Mouse (Mus musculus): Measurements from ENCODE around the gene Ppp1r26. TPM values are rescaled to one million over a fixed set of nuclear protein-coding genes. Genes with fewer than 3 reads are reported as not detected.

The Ppp1r26 gene
- total and polyA plus RNA-seq, 3 experiments: not detected

DNA sequence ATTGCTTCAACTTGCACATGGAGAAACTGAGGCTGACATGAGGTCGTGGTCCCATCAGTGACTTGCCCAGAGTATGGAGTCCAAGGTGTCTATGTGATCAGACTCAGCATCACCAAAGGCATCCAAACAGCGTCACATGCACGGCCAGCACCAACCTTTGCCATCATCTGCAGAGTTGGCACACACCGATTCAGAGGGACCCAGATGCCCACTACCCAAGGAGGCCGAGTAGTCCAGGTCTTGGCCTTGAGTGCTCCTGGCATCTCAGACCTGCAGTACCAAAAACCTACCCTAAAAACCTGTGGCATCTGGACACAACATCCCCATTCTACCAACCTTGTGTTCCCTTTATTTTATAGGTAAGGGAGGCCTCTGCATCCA, 31.9 kb upstream of the Ppp1r26 start:
- DNase-seq (ENCODE audit: low read depth, low spot score): no peak
- Histone ChIP-seq H3K4me1 (ENCODE audit: control insufficient read depth in 1 of 2, insufficient read depth in 2 of 2, low read length in 2 of 2) (no peaks in the 10 kb centered on the region), H3K36me3 (ENCODE audit: control insufficient read depth in 1 of 2, insufficient read depth in 2 of 2, low read length in 2 of 2) (no peaks in the 10 kb centered on the region), H3K79me2 (ENCODE audit: control insufficient read depth, insufficient read depth, low read length, poor library complexity) (no peaks in the 10 kb centered on the region), H3K4me3 (ENCODE audit: control insufficient read depth in 1 of 2, insufficient read depth in 1 of 2, low read depth in 2 of 2, low read length in 2 of 2) (no peak overlapping the region), H3K9me3 (replicated peaks; ENCODE audit: insufficient read depth, low read length) (no peaks in the 10 kb centered on the region), H3K27me3 (ENCODE audit: control insufficient read depth in 1 of 2, insufficient read depth in 2 of 2, low read length in 2 of 2) (no peaks in the 10 kb centered on the region), H3K27ac (ENCODE audit: control insufficient read depth, low read depth, low read length) (no peak overlapping the region), H3K9ac (ENCODE audit: control insufficient read depth, low read depth, low read length, poor library complexity, severe bottlenecking) (no peak overlapping the region)
- TF ChIP-seq POLR2AphosphoS2 (IDR thresholded peaks at IDR 0.05; ENCODE audit: low read length) (no peak), TCF12 (IDR thresholded peaks at IDR 0.05; ENCODE audit: low read depth, low read length) (no peak), EP300 (IDR thresholded peaks at IDR 0.05; ENCODE audit: low read depth in 1 of 2, low read length in 2 of 2) (no peak), CHD2 (IDR thresholded peaks at IDR 0.05; ENCODE audit: low read length) (no peak), MYC (IDR thresholded peaks at IDR 0.05; ENCODE audit: low read depth, low read length) (no peak), ZMIZ1 (IDR thresholded peaks at IDR 0.05; ENCODE audit: low read depth, low read length) (no peak), MAZ (IDR thresholded peaks at IDR 0.05; ENCODE audit: low read depth, low read length) (no peak), MYB (IDR thresholded peaks at IDR 0.05; ENCODE audit: low read depth, low read length) (no peak), JUND (IDR thresholded peaks at IDR 0.05; ENCODE audit: low read depth, low read length) (no peak), BHLHE40 (IDR thresholded peaks at IDR 0.05; ENCODE audit: borderline replicate concordance, low read depth, low read length) (no peak), TBP (IDR thresholded peaks at IDR 0.05; ENCODE audit: low read depth, low read length) (no peak), SIN3A (IDR thresholded peaks at IDR 0.05; ENCODE audit: low read length) (no peak)

DNA sequence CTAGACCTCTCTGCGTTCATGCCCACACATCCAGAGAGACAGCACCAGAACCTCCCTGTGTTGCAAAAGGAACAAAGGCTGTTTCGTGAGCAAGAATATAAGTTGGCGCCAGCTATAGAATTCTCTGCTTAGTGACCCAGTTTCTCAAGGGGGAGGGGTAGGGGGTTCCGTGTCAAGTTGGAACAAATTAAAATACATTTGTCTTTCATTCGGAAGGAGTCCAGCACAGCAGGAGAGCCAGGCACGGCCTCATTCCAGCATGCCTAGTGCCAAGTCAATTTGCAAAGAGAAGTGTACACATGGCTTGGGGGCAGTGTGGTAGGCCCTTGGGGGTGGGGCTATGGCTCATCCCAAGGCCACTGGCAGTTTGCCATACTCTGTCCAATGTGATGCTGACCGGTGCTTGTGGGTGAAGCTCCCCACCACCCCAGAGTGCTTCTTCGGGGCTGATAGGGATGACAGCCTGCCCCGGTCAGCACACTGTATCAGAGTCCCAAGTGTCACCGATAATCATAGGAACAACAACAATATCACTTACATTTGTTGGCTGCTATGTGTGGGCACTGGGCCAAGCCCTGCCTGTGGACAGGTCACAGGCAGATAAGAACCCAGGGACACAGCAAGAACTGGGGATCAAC, 31.1 kb upstream of the Ppp1r26 start:
- TF ChIP-seq GATA1 (IDR thresholded peaks at IDR 0.05; ENCODE audit: low read depth, low read length): 0 out of 2 replicates have a peak, but pooled peaks have one; percentile 17
- TF ChIP-seq NRF1 (IDR thresholded peaks at IDR 0.05; ENCODE audit: insufficient read depth, low read depth, low read length, poor library complexity, severe bottlenecking): no peak
- H3K9me3 ChIP-seq (replicated peaks; ENCODE audit: insufficient read depth, low read length): no peaks in the 10 kb centered on the region
- H3K4me1 ChIP-seq (ENCODE audit: control insufficient read depth in 1 of 2, insufficient read depth in 2 of 2, low read length in 2 of 2): no peaks in the 10 kb centered on the region
- H3K27ac ChIP-seq (ENCODE audit: control insufficient read depth, low read depth, low read length): no peak overlapping the region
- H3K9ac ChIP-seq (ENCODE audit: control insufficient read depth, low read depth, low read length, poor library complexity, severe bottlenecking): no peak overlapping the region
- H3K36me3 ChIP-seq (ENCODE audit: control insufficient read depth in 1 of 2, insufficient read depth in 2 of 2, low read length in 2 of 2): no peaks in the 10 kb centered on the region
- peak; percentile 38 for DNase-seq (ENCODE audit: low read depth, low spot score)
- no peaks in the 10 kb centered on the region for H3K27me3 ChIP-seq (ENCODE audit: control insufficient read depth in 1 of 2, insufficient read depth in 2 of 2, low read length in 2 of 2)
- H3K4me3 ChIP-seq (ENCODE audit: control insufficient read depth in 1 of 2, insufficient read depth in 1 of 2, low read depth in 2 of 2, low read length in 2 of 2): no peak overlapping the region
- H3K79me2 ChIP-seq (ENCODE audit: control insufficient read depth, insufficient read depth, low read length, poor library complexity): no peaks in the 10 kb centered on the region

GRCm38 (mm10) chr2:28416511-28416910, 30.1 kb upstream of the Ppp1r26 start:
- no peaks in the 10 kb centered on the region for H3K36me3 ChIP-seq (ENCODE audit: control insufficient read depth in 1 of 2, insufficient read depth in 2 of 2, low read length in 2 of 2)
- H3K4me1 ChIP-seq (ENCODE audit: control insufficient read depth in 1 of 2, insufficient read depth in 2 of 2, low read length in 2 of 2): no peaks in the 10 kb centered on the region
- no peak overlapping the region for H3K9ac ChIP-seq (ENCODE audit: control insufficient read depth, low read depth, low read length, poor library complexity, severe bottlenecking)
- no peaks in the 10 kb centered on the region for H3K79me2 ChIP-seq (ENCODE audit: control insufficient read depth, insufficient read depth, low read length, poor library complexity)
- H3K9me3 ChIP-seq (replicated peaks; ENCODE audit: insufficient read depth, low read length): no peaks in the 10 kb centered on the region
- H3K27me3 ChIP-seq (ENCODE audit: control insufficient read depth in 1 of 2, insufficient read depth in 2 of 2, low read length in 2 of 2): no peaks in the 10 kb centered on the region
- no peak for DNase-seq (ENCODE audit: low read depth, low spot score)
- H3K27ac ChIP-seq (ENCODE audit: control insufficient read depth, low read depth, low read length): no peak overlapping the region
- no peak for TF ChIP-seq GABPA (IDR thresholded peaks at IDR 0.05; ENCODE audit: low read depth, low read length)
- TF ChIP-seq EP300 (IDR thresholded peaks at IDR 0.05; ENCODE audit: low read depth in 1 of 2, low read length in 2 of 2): no peak
- no peak for TF ChIP-seq MAFK (IDR thresholded peaks at IDR 0.05; ENCODE audit: borderline replicate concordance, low read depth, low read length)
- TF ChIP-seq MAX (IDR thresholded peaks at IDR 0.05; ENCODE audit: low read length): no peak
- no peak for TF ChIP-seq CHD1 (IDR thresholded peaks at IDR 0.05; ENCODE audit: low read depth, low read length)
- TF ChIP-seq NRF1 (IDR thresholded peaks at IDR 0.05; ENCODE audit: insufficient read depth, low read depth, low read length, poor library complexity, severe bottlenecking): no peak
- TF ChIP-seq MYC (IDR thresholded peaks at IDR 0.05; ENCODE audit: low read depth, low read length): no peak
- no peak for TF ChIP-seq ZC3H11A (IDR thresholded peaks at IDR 0.05; ENCODE audit: low read depth, low read length)
- TF ChIP-seq ZNF384 (IDR thresholded peaks at IDR 0.05; ENCODE audit: low read depth, low read length): no peak
- no peak overlapping the region for H3K4me3 ChIP-seq (ENCODE audit: control insufficient read depth in 1 of 2, insufficient read depth in 1 of 2, low read depth in 2 of 2, low read length in 2 of 2)

All from MEL (cell line).